Mouse (Mus musculus): Measurements from ENCODE around the gene Tomm22.

GRCm38 (mm10) chr15:79708229-79708822, 37.7 kb downstream of the Tomm22 start:
- TF ChIP-seq POLR2A (IDR thresholded peaks at IDR 0.05; ENCODE audit: insufficient read length, low read depth) (no peak), POLR2AphosphoS2 (IDR thresholded peaks at IDR 0.05; ENCODE audit: insufficient read length, low read depth) (no peak), E2F4 (IDR thresholded peaks at IDR 0.05; ENCODE audit: insufficient read depth) (no peak), TCF3 (IDR thresholded peaks at IDR 0.05; ENCODE audit: insufficient read length, low read depth) (no peak), MYOG (IDR thresholded peaks at IDR 0.05; ENCODE audit: control insufficient read depth in 1 of 3, insufficient read depth in 1 of 3, insufficient read length in 2 of 3, low read depth in 2 of 3) (no peak), CEBPB (IDR thresholded peaks at IDR 0.05; ENCODE audit: insufficient read depth, poor library complexity, severe bottlenecking) (no peak), MYOD1 (IDR thresholded peaks at IDR 0.05; ENCODE audit: control insufficient read depth in 1 of 3, insufficient read length in 2 of 3, low read depth in 2 of 3) (no peak), TCF12 (IDR thresholded peaks at IDR 0.05; ENCODE audit: insufficient read depth, poor library complexity, severe bottlenecking) (no peak), SRF (IDR thresholded peaks at IDR 0.05; ENCODE audit: control insufficient read depth, insufficient read length, low read depth) (no peak), REST (IDR thresholded peaks at IDR 0.05; ENCODE audit: insufficient read depth, insufficient read length) (no peak), MAX (IDR thresholded peaks at IDR 0.05; ENCODE audit: low read depth) (no peak), USF1 (IDR thresholded peaks at IDR 0.05; ENCODE audit: low read depth) (no peak)
